Mouse (Mus musculus) megakaryocyte-erythroid progenitor cell, adult 5-6 weeks (primary cell): ENCODE measurements around the gene Hagh. TPM values are rescaled to one million over a fixed set of nuclear protein-coding genes. Genes with fewer than 3 reads are reported as not detected.

Experiments
- ATAC-seq: replicated peaks from 2 replicates; pipeline ENCODE4 v1.8.0; 2016; ENCODE audit warnings: mild to moderate bottlenecking, inconsistent platforms; ENCODE audit not compliant: severe bottlenecking, poor library complexity, low FRiP score, low TSS enrichment
- total RNA-seq, 2 experiments: library from RNA; stranded (forward) in 1 of 2; stranded (reverse) in 1 of 2; fragments of 200-1000, 215-1000 nt in 1 of 2; fragments of >200 nt in 1 of 2; fragmentation: Nextera tagmentation in 1 of 2; gene quantifications; 2 replicates each; pipeline ENCODE4 v1.2.3; 2014 to 2017

The Hagh gene
- total RNA-seq, 2 experiments from 2014 or later = 32.3 to 68.2 TPM

DNA sequence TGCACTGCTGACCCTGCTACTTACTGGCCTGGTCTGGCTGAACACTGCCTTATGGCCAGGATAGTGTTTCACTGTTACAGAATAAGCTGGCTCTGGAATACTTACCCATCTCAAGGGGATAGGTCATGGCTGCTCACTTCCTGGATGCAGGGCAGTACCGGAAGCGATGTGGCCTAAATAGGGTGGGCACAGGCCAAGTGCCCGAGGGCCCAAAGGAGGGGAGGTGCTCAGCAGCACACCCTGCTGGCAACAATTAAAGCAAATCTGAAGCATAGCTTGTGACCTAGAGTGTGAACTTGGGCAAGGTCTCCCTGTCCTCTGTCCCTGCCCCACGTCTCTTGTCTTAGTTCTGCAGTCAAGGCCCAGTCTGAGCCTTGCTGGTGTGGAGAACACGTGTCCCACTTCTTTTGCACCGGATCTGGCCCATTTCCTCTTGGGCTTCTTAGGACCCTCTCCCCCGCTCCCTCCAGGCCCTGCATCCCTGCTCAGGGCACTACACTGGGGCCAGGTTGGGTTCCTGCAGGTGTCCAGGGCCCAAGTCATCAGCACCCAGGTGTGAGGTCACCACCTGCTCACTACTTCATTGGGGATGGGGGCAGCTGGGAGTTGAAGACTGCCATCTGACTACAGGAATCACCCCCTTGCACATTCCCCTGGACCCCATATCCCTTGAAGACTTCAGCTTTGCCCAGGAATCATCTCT is 41.9 kb downstream of the Hagh start:
- no peak for ATAC-seq

GRCm38 (mm10) chr17:24884391-24884790 is 44.4 kb downstream of the Hagh start:
- no peak for ATAC-seq

DNA sequence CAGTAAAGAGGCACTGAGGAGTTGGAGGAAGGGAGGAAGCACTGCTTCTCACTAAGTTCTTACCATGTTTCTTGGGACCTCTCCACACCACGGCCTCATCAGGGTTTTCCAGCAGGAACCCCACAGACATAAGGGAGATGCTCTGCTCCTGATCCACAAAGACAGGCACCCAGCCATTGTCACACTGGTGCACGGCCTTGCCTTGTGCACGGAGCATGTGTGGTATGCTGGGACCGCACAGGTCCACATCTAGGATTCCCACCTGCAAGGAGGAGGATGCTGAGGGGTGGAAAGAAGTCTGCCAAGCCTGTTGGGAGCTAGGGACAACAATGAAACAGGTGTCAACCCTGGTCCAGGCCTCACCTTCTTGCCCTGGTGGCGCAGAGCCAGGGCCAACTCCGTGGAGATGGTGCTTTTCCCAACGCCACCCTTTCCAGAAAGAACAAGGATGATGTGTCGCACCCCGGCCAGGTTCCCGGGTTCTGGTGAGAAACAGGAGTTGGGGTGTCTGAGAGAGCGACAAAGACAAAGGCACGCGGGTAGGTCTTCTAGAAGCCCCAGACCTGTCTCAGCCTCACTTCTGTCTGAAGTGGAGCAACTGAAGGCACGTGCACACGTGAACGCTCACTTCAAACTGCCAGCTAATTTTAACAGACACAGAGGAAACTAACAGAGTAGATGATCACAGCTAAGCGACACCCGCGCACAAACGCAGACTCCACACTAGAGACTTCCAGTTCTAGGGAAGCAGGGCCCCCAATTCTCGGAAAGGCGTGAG is 45.6 kb downstream of the Hagh start:
- ATAC-seq = no peak

DNA sequence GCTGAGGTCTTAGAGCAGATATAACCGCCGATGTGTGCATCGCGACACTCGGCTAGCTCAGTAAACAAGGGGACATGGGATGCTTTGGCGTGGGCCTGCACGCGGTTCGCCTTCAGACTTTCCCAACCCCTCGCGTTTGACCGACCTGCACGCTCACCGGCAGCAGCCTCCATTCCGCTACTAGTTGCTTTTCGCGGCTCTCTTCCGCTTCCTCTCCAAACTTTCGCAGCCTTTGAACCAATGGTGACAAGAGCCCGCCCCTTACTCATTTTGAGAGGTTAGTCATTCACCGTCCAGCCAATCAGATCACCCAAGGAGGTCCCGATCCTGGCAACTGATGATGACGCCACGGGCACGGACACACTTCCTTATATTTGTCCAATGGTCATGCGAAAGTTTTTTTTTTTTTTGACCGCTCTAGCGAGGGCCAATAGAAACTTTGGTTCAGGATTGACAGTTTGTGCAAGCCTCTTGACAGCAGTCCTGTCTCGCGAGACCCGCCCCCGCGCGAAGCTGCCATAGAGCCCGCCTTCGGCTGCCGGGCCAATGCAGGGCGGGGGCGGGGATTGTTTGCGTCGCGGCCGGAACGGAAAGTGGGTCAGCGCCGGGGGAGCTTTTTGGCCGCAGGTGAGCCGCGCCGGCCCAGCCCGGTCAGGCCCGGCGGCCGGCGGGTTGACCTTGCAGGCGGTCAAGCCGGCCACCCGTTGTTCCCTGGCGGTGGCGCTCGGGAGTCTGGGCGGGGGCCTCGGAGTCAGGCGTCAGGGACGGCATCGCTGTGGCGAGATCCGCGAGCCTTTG is 46.4 kb downstream of the Hagh start, which contains the start of the genes Nubp2 and Spsb3:
Gene Nubp2, minus strand, starts transcription at position 216 of the 798 bp plus-strand sequence.
Gene Spsb3, plus strand, starts transcription at position 510 of the 798 bp plus-strand sequence.
- ATAC-seq = peak; percentile 90

GRCm38 (mm10) chr17:24886932-24887271 is 47.0 kb downstream of the Hagh start:
- no peak for ATAC-seq

- ATAC-seq = no peak
Measured at GRCm38 (mm10) chr17:24887291-24888080, 47.5 kb downstream of the Hagh start.

DNA sequence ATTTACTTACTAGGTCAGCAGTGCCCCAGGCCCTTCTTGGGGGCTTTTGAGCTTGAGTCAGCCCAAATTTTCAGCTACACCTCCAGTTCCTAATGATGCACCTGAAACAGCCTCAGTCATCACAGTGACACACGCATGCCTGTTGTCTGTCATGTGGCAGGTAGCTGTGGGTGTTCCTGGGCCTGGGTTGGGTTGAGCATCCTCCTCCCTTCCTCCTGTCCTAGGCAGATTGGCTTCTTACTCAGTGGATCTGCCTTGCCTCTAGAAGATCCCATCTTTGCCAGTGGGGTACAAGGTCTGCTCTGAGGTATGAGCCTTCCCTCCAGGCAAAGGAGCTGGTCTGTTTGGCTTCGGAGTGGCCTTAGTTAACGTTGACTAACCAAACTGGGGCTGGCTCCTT is 48.9 kb downstream of the Hagh start:
- no peak for ATAC-seq

DNA sequence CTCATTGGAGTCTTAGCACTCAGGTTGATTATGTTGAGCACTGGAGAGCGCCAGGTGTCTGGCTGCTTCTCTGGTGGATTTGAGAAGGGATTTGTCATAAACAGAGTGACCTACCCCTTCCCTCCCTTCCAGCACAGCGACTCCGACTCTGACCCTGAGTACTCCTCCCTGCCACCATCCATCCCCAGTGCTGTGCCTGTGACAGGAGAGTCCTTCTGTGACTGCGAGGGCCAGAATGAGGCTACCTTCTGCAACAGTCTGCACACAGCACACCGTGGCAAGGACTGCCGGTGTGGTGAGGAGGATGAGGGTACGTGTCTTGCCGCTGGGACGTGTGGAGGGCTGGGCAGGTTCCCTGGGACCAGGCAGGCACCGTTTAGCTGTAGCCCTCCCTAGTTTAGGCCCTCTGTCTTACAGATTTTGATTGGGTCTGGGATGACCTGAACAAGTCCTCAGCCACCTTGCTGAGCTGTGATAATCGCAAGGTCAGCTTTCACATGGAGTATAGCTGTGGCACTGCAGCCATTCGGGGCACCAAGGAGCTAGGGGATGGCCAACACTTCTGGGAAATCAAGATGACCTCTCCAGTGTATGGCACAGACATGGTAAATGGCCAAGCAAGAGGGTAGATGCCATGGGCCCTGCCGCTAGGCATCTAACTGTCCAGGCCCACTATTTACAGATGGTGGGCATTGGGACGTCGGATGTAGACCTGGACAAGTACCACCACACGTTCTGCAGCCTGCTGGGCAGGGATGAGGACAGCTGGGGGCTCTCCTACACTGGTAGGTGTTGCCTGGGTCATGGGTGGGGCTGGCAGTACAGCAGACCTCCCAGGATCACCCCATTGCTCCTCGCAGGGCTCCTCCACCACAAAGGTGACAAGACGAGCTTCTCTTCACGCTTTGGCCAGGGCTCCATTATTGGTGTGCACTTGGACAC is 50.5 kb downstream of the Hagh start:
- no peak for ATAC-seq

DNA sequence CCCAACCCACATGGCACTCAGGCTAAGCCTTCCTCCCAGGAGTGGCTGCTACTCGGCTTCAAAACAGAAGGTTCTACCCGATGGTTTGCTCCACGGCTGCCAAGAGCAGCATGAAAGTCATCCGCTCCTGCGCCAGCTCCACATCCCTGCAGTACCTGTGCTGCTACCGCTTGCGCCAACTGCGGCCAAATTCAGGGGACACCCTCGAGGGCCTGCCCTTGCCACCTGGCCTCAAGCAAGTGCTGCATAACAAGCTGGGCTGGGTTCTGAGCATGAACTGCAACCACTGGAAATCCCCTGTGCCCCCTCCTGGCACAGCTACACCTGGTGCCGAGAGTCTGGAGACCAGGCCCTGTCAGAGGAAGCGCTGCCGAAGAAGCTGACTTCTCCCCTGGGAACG is 51.4 kb downstream of the Hagh start:
- ATAC-seq = no peak

- no peak for ATAC-seq
Measured at GRCm38 (mm10) chr17:24892785-24893184, 52.8 kb downstream of the Hagh start.

- no peak for ATAC-seq
Measured at GRCm38 (mm10) chr17:24893276-24893675, 53.3 kb downstream of the Hagh start.

GRCm38 (mm10) chr17:24894061-24894994 is 54.4 kb downstream of the Hagh start:
- ATAC-seq = 0 out of 2 replicates have a peak, but pooled peaks have one; percentile 2

DNA sequence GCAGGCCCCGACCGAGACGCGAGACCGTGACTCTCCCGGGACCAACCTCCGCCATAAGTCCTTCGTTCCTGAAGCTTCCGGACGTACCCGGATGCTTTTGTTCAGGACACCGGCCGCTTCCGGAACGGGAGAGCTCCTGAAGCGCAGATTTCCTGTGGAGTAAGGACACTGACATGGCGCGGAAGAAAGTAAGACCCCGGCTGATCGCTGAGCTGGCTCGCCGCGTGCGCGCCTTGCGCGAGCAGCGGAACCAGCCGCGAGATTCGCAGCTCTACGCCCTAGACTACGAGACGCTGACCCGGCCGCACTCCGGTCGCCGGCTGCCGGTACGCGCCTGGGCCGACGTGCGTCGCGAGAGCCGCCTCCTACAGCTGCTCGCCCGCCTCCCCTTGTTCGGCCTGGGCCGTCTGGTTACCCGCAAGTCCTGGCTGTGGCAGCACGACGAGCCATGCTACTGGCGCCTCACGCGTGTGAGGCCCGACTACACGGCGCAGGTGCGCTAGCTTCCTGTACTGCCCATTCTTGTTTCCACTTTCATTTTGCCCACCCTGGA is 55.1 kb downstream of the Hagh start, which contains the start of the genes Eme2 and Mrps34:
Gene Eme2, minus strand, starts transcription at position 93 of the 553 bp plus-strand sequence.
Gene Mrps34, plus strand, starts transcription at position 122 of the 553 bp plus-strand sequence.
- ATAC-seq = peak; percentile 39

DNA sequence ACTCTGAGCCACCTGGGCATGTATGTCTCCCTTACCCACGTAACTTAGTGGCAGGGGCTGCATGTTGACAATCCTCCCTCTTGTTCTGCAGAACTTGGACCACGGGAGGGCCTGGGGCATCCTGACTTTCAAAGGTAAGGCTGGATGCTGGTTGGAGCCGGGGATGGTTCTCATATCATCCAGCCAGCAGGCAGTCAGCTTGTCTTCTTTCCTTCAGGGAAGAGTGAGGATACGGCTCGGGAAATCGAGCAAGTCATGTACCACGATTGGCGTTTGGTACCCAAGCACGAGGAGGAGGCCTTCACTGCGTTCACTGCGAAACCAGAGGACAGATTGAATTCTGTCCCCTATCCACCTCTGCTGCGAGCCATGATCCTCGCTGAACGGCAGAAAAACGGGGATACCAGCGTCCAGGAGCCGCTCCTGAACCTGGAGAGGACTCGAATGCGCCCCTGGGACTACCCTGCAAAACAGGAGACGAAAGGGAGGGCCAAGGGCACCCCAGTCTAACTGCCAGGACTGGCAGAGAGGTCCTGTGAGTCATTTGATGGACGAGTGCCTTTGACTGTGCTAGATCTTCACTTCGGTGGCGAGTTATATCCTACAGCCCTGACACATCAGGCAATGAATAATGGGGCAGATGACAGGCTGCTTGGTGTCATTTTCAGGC is 55.8 kb downstream of the Hagh start:
- ATAC-seq = no peak

GRCm38 (mm10) chr17:24896241-24896992 is 56.5 kb downstream of the Hagh start, which contains the start of gene Nme3:
Gene Nme3, plus strand, starts transcription at chr17:24896500.
- ATAC-seq = peak; percentile 39; the same call in 1 of the 2 replicates

GRCm38 (mm10) chr17:24896993-24897269 is 57.0 kb downstream of the Hagh start:
- ATAC-seq = no peak
